Mouse (Mus musculus): Measurements from ENCODE around the gene Pot1b. TPM values are rescaled to one million over a fixed set of nuclear protein-coding genes. Genes with fewer than 3 reads are reported as not detected.

Pot1b gene
- total RNA-seq (2021): 1 to 10 TPM; 2.8 to 3.1 TPM

GRCm38 (mm10) chr17:55711984-55712811, at the start of gene Pot1b:
Pot1b (minus strand) TSS chr17:55712628.
- DNase-seq (ENCODE audit: low spot score): peak; percentile 94
- intact Hi-C loops (cut with DNase I): loop anchor here (5.0 kb wide), 1 partner anchor 230 kb away; no protein-coding TSS in a partner anchor

GRCm38 (mm10) chr17:55751170-55751569, 38.7 kb upstream of the Pot1b start:
- intact Hi-C loops (cut with DNase I): no loop called here
- DNase-seq (ENCODE audit: low spot score): no peak

- DNase-seq (ENCODE audit: low spot score): no peak
- intact Hi-C loops (cut with DNase I): no loop called here
Observed at GRCm38 (mm10) chr17:55749786-55750185, 37.4 kb upstream of the Pot1b start, which contains the start of gene Adgre4. Adgre4 (plus strand) TSS chr17:55749984.

GRCm38 (mm10) chr17:55736675-55737074, 24.2 kb upstream of the Pot1b start:
- no peak for DNase-seq (ENCODE audit: low spot score)
- intact Hi-C loops (cut with DNase I): no loop called here

GRCm38 (mm10) chr17:55726193-55726592, 13.8 kb upstream of the Pot1b start:
- no peak for DNase-seq (ENCODE audit: low spot score)
- intact Hi-C loops (cut with DNase I): no loop called here

- no peak for DNase-seq (ENCODE audit: low spot score)
- intact Hi-C loops (cut with DNase I): no loop called here
Observed at GRCm38 (mm10) chr17:55722250-55722649, 9.8 kb upstream of the Pot1b start.

- no peak for DNase-seq (ENCODE audit: low spot score)
- intact Hi-C loops (cut with DNase I): no loop called here
Observed at GRCm38 (mm10) chr17:55721270-55721669, 8.8 kb upstream of the Pot1b start.

GRCm38 (mm10) chr17:55702865-55703264, 9.6 kb downstream of the Pot1b start:
- intact Hi-C loops (cut with DNase I): loop anchor here (5.0 kb wide), 2 partner anchors 184 to 254 kb away; partner anchors contain the start of gene Yju2
- no peak for DNase-seq (ENCODE audit: low spot score)

- intact Hi-C loops (cut with DNase I): loop anchor here (5.0 kb wide), 2 partner anchors 185 to 255 kb away; partner anchors contain the start of gene Yju2
- no peak for DNase-seq (ENCODE audit: low spot score)
Observed at GRCm38 (mm10) chr17:55702161-55702820, 10.1 kb downstream of the Pot1b start.

GRCm38 (mm10) chr17:55699388-55699787, 13.0 kb downstream of the Pot1b start:
- DNase-seq (ENCODE audit: low spot score): no peak
- intact Hi-C loops (cut with DNase I): no loop called here

GRCm38 (mm10) chr17:55661099-55661498, 51.3 kb downstream of the Pot1b start:
- no peak for DNase-seq (ENCODE audit: low spot score)
- intact Hi-C loops (cut with DNase I): no loop called here

- no peak for DNase-seq (ENCODE audit: low spot score)
- intact Hi-C loops (cut with DNase I): no loop called here
Observed at GRCm38 (mm10) chr17:55625092-55625491, 87.3 kb downstream of the Pot1b start, which contains the start of gene Vmn2r118. Vmn2r118 (minus strand) TSS chr17:55625192.

Other genes starting within 250 kb of the Pot1b start
- not detected for gene Vmn2r118, start 87.4 kb downstream of the Pot1b start, total RNA-seq (2021)
- gene Adgre4, start 37.4 kb upstream of the Pot1b start, total RNA-seq (2021): under 1 TPM; 0.42 to 0.44 TPM
- gene Zfp119a, start 166.3 kb upstream of the Pot1b start, total RNA-seq (2021): 1 to 10 TPM; 3.6 to 4.1 TPM
- 1 to 10 TPM; 4.3 to 5.3 TPM for gene Zfp959, start 179.5 kb upstream of the Pot1b start, total RNA-seq (2021)
- gene Zfp119b, start 236.9 kb upstream of the Pot1b start, total RNA-seq (2021): 1 to 10 TPM; 3.1 to 3.6 TPM
- gene Ebi3, start 240.0 kb upstream of the Pot1b start, total RNA-seq (2021): under 1 TPM; 0.75 to 0.81 TPM
- gene Yju2, start 246.5 kb upstream of the Pot1b start, total RNA-seq (2021): 1 to 10 TPM; 9.6 to 9.7 TPM

Measured in heart, postnatal 25 days (tissue).